Mouse (Mus musculus): ENCODE data around the gene Slc4a5. TPM values are rescaled to one million over a fixed set of nuclear protein-coding genes. Genes with fewer than 3 reads are reported as not detected.

Slc4a5 gene
- not detected for total RNA-seq (2021)
- long read RNA-seq, experiment 1, result 0 reads
- long read RNA-seq, experiment 2, result 0 reads

DNA sequence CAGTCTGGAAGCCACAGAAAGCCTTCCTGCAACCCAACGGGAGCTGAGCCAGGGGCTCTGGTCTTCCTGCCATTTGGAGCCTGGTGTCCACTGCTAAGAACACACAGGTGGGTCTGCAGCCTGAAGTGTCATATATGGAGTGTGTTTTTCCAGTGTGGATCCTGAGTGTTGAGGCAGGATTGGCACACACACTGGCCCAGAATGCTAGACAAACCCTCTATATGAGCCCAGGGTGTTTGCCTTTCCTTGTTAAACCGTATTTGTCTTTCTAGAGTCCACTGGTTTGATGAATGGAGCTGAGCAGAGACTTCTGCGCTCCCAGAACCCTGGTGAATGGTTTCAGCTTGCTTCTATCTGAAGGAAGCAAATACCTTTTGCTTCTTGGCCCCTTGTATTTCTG lies at the start of gene Slc4a5:
TSS of gene Slc4a5 (plus strand) at position 15 of the 400 bp plus-strand sequence.
- no peak for DNase-seq
- intact Hi-C loops (cut with DNase I; ENCODE audit: low total_unique reads), result no loop called here

DNA sequence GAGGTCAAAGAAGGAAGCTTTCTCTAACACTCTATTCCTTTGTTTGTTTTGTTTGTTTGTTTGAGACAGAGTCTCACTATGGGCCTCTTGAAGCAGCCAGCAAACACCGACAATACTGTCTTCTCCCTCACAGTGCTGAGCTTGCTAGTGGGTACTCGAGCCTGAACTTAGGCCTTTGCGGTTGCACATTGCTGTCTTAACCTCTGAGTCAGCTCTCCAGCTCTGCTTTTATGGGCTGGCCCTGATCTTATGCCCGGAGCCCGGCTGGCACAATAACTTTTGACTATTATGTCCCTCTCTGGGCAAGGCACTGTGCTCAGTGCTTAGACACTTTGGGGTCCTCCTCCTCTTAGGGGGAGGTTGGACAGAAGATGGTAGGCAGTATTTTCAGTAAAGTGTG lies 49.8 kb upstream of the Slc4a5 start:
- no peak for DNase-seq
- intact Hi-C loops (cut with DNase I; ENCODE audit: low total_unique reads), result no loop called here

GRCm38 (mm10) chr6:83171063-83171462 lies 48.6 kb upstream of the Slc4a5 start:
- intact Hi-C loops (cut with DNase I; ENCODE audit: low total_unique reads), result no loop called here
- DNase-seq, result no peak

DNA sequence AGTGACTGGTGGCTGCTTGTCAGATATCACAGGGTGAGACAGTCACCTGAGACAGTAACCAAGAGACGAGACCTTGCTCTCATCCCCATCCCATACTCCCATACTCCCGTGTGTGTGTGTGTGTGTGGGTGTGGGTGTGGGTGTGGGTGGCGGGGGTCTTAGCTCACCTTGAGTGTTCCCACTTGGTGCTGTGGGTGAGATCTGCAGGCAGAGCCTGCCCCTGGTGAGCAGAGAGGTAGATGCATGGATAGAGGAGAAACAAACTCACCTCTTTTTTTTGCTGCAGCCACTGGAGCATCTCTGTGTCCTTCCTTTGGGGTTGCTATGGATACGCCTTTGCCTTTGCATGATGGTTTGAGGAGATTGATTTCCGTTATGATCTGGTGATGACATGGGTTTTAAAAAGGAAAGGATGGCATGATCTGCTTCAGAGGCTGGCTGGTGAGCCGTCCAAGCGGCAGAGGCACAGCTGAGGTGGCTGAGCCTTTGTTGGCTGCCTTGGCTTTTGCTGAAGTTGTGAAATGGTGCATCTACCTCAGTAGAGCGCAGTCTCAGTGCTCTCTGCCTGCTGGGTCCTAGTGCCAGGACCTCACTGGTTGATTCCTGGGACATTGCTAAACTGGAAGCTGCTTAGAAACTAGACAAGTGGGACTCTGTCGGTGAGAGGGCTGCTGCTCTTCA lies 47.2 kb upstream of the Slc4a5 start:
- no peak for DNase-seq
- intact Hi-C loops (cut with DNase I; ENCODE audit: low total_unique reads), result no loop called here

DNA sequence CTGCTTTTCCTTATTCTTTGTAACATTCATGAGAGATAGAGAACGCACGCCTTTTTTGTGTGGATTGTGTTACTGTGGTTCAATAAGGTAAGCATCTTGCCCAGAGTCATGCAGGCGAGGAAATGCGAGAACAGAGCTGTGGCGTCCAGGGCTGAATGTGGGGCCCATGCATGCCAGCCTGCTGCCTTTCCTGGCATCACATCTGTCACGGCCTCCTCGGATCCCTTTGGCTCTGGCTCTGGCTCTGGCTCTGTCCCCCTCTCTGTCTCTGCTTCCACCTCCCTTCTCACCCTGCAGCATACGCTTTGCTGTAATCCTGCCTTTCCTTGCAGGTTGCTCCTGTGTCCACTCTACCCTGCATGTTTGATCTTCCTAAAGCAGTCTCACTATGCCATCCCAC lies 43.6 kb upstream of the Slc4a5 start:
- intact Hi-C loops (cut with DNase I; ENCODE audit: low total_unique reads), result no loop called here
- peak; percentile 68 for DNase-seq

GRCm38 (mm10) chr6:83179390-83180117 lies 40.1 kb upstream of the Slc4a5 start:
- intact Hi-C loops (cut with DNase I; ENCODE audit: low total_unique reads), result no loop called here
- DNase-seq, result peak; percentile 59

DNA sequence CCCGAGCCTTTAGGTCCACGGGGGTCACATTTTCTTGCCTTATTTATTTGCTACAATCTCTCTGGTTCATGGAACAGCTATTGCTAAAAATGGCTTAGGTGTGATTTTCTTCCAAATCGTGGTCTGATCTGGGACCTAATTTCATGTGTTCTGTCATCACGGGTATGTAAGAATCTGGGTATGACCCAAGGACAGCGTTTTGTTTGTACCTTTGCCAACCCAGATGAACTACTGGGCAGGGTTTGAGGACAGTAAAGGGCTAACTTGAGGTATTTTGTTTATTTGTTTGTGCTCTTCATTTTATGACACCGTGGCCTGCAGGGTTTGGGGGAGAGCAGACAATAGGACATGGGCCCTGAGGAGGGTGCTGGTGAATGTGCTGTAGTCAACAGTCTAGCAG lies 39.0 kb upstream of the Slc4a5 start:
- no peak for DNase-seq
- intact Hi-C loops (cut with DNase I; ENCODE audit: low total_unique reads), result no loop called here

- DNase-seq, result no peak
- intact Hi-C loops (cut with DNase I; ENCODE audit: low total_unique reads), result no loop called here
Measured at GRCm38 (mm10) chr6:83184858-83185435, 34.7 kb upstream of the Slc4a5 start.

- DNase-seq, result peak; percentile 69
- intact Hi-C loops (cut with DNase I; ENCODE audit: low total_unique reads), result no loop called here
Measured at GRCm38 (mm10) chr6:83185895-83186861, 33.5 kb upstream of the Slc4a5 start.

DNA sequence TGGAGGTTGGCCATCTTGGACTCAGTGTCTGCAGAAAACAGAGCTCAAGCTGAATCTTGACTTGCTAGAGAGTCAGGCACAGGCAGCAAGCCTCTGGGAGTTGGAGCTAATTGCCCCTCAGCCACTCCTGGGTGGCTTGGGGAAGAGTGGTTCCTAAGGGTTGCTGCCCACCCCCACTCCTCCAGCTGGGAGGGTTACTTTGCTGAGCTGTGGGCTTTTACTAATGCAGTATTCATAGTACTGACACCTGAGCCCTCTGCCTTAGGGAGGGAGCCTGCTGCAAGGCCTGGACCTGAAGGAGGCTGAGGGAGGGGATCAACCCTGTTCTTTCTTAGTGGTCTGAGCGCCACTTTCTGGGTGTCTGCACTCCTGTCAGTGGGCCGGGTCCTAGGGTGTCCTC lies 32.7 kb upstream of the Slc4a5 start:
- DNase-seq, result no peak

GRCm38 (mm10) chr6:83193571-83193970 lies 26.1 kb upstream of the Slc4a5 start:
- intact Hi-C loops (cut with DNase I; ENCODE audit: low total_unique reads), result no loop called here
- DNase-seq, result no peak

More for the DNA sequence above, 32.7 kb upstream of the Slc4a5 start:
- intact Hi-C loops (cut with DNase I; ENCODE audit: low total_unique reads), result no loop called here

DNA sequence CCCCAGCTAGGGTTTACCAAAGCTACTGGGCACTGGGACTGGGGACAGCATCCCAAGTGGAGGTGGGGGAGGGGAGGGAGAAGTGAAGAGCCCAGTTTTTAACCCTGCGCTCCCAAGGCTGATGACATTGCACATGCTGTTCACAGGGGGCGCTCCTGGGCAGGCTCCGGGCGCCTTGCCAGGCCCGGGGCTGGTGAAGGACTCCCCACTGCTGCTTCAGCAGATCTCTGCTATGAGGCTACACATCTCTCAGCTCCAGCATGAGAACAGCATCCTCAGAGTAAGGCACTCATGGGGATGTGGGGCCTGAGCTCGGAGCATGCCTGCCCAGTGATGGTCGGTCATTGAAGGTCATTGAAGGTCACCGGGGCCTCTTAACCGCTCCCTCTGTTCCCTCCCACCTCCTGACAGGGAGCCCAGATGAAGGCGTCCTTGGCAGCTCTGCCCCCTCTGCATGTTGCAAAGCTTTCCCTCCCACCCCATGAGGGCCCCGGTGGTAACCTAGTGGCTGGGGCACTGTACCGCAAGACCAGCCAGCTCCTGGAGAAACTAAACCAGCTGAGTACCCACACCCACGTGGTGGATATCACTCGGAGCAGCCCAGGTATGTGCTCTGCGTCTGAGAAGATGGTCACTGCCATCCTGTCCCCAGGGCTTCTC lies 22.2 kb upstream of the Slc4a5 start:
- DNase-seq, result peak; percentile 47
- intact Hi-C loops (cut with DNase I; ENCODE audit: low total_unique reads), result no loop called here

DNA sequence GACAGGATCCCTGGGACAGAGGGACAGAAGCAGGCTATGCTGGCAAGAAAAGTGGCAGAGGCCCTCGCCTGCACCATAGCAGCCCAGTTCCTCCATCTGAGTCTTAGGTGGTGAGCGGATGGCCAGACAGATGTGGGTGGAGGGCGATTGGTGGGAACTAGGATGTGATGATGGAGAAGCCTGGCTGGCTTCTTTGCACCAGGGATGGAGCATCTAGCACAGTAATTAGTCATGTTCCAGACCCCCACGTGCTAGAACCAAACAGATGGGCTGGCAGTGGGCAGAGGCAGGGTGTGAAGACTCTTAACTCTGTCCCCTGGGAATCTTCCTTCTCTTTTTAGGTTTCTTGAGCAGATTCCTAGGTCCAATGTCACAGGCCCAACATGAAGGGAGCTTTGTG lies 16.3 kb upstream of the Slc4a5 start:
- intact Hi-C loops (cut with DNase I; ENCODE audit: low total_unique reads), result no loop called here
- no peak for DNase-seq

DNA sequence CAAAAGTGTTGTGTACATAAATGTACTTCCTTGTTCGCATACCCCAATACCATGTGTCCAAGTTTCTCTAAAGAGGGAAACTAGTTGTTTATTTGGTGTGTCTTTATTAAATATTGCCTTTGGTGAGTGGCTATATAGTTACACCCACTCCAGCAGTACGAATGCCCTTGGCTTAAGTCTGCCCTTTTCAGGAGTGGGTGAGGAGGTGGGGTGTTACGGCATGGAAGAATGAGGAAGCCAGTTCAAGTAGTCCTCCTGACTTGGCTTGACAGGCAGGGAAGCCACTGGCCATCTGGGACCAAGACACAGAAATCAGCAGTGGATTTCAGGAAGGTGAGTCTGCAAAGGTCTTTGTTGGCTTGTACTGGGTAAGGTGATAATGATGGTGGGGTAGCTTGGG lies 13.8 kb upstream of the Slc4a5 start:
- intact Hi-C loops (cut with DNase I; ENCODE audit: low total_unique reads), result no loop called here
- DNase-seq, result no peak

DNA sequence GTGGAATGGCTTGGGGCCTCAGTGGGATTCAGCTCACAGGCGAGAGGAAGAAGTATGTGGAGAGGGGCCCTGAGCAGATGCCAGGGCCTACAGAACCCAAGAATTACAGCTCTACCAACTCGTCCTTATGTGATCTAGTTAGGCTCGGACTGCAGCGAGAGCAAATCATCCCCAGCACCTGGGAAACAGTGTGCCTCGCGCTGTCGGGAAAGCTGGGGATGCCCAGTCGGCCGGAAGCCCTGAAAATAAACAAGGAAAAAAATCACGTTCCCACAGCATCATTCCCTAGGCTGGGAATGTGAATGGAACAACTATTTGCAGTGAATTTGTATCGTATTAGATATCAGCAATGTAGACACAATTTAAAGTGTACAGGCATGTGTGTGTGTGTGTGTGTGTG lies 13.3 kb upstream of the Slc4a5 start:
- intact Hi-C loops (cut with DNase I; ENCODE audit: low total_unique reads), result no loop called here
- no peak for DNase-seq

DNA sequence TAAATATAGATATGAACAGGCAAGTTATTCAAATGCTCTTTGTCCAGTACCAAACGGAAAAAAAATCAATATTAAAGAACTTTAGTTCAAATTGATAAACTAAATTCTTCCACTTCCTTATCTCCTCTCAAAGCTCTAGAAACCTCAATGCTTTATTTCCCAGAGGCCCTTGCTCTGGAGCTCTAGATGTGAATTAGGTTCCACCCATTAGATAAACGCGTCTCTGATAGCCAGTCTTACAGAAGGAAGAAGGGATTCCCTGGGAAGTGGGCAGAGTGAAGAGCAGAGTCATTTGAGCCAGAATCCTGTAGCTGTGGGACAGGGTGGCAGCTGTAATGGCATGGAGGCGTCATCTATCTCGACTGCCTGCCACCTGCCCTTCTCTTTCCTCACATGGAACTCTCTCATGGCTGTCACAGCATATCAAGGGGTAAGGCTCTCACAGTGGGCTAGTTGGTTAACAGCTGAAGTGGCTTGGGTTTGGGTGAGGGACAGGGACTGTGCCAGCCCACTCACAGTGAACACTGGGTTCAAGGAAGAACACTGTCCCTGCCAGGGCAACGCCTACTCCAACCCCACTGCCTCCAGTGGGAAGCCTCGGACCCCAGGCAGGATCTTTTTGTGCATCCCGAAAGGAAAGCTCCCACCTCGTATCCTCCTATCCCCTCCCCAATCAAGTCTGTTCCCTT lies 12.1 kb upstream of the Slc4a5 start:
- DNase-seq, result no peak
- intact Hi-C loops (cut with DNase I; ENCODE audit: low total_unique reads), result no loop called here

DNA sequence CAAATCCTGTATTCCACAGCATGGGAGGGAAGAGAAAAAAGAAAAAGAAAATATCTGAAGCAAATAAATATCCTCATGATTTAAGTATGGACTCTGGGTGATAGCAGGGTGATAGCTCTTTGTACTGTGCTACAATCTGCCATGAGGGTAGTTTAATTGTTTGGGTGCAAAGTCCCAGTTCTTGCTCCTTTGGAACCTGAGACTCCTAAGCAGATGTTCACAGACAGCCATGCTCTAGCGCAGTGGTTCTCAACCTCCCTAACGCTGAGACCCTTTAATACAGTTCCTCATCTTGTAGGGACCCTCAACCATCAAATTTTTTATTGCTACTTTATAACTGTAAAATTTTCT lies 11.6 kb upstream of the Slc4a5 start:
- DNase-seq, result no peak
- intact Hi-C loops (cut with DNase I; ENCODE audit: low total_unique reads), result no loop called here

DNA sequence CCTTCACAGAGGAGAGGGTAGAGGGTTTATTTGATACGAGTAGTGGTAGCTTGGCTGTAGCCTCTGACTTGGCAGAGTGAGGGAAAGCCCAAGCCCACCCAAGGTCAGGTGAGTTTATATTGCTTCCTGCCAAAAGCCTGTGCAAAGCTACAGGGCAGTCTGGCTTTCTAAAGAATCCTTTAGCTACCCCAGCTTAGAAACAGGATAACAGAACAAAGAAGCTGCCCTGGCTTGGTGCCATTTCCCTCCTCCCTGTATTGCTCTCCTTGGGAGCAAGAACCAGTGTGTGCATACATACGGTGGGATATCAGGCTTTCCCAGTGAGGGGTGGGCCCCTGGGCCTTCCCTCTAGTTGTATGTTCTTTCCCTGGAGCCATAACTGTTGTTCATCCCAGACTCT lies 9.1 kb upstream of the Slc4a5 start:
- no peak for DNase-seq
- intact Hi-C loops (cut with DNase I; ENCODE audit: low total_unique reads), result no loop called here

GRCm38 (mm10) chr6:83211526-83211925 lies 8.1 kb upstream of the Slc4a5 start:
- DNase-seq, result no peak
- intact Hi-C loops (cut with DNase I; ENCODE audit: low total_unique reads), result no loop called here
